Mouse (Mus musculus) Patski (cell line): ENCODE data around the gene Uri1. TPM values are rescaled to one million over a fixed set of nuclear protein-coding genes. Genes with fewer than 3 reads are reported as not detected.

Source experiments
- ATAC-seq: fragments of 100-300 bp; one replicate; pipeline ENCODE4 v1.8.0; 2021
- CTCF ChIA-PET: fragments of 350-600 bp; sonication (Branson Sonifier 250); formaldehyde crosslinking; loops from one replicate; lab custom pipeline; 2022; ENCODE audit warnings: inconsistent platforms; lab: Charles Lee
- POLR2A ChIA-PET: fragments of 350-600 bp; sonication (Branson Sonifier 250); formaldehyde crosslinking; loops from one replicate; lab custom pipeline; 2022; ENCODE audit warnings: antibody characterized with exemption, inconsistent platforms; lab: Charles Lee
- DNase-seq: peaks from one replicate; pipeline ENCODE4 v3.0.0-alpha.2; 2011; ENCODE audit warnings: low read depth, low spot score
- H3K27me3 ChIP-seq: fragments of 371-371 bp; one replicate; pipeline ENCODE4 v1.5.1; 2021
- CTCF ChIP-seq: fragments of 100-300 bp; IDR thresholded peaks from one replicate; pipeline ENCODE4 v1.5.1; 2021
- in situ Hi-C: fragments of 300-500 bp; cut with MboI; formaldehyde crosslinking; loops from 3 replicates; pipeline ENCODE4 v1.11.1; 2018; ENCODE audit warnings: low pct_unique_long_range_greater_than_20kb, mixed read lengths
- polyA plus RNA-seq: library from polyadenylated mRNA; unstranded; gene quantifications from one replicate; pipeline ENCODE4 v1.2.3, GENCODE M21; 2021

Gene Uri1
- polyA plus RNA-seq, 1 experiment from 2014 or later = 46.6 TPM

- TF ChIP-seq CTCF = no peak
- ATAC-seq (no peak), DNase-seq (no peak)
- in situ Hi-C loops = no loop called here
- ChIA-PET CTCF (no interaction called here), POLR2A (no interaction called here)
- no peaks in the 10 kb centered on the region for H3K27me3 ChIP-seq
Observed at GRCm38 (mm10) chr7:37931631-37932030, 91.7 kb downstream of the Uri1 start.

- ATAC-seq = peak; percentile 55
- in situ Hi-C loops = no loop called here
- CTCF ChIA-PET = no interaction called here
- POLR2A ChIA-PET = interaction anchor here (0.6 kb wide), 1 partner anchor 566 kb away, joined by 3 read pairs; no protein-coding TSS in a partner anchor
- no peaks in the 10 kb centered on the region for H3K27me3 ChIP-seq
- DNase-seq = peak; percentile 34
- no peak for TF ChIP-seq CTCF
Observed at GRCm38 (mm10) chr7:37929738-37930137, 93.6 kb downstream of the Uri1 start.

- peaks cover 3% of the 10 kb centered on the region for H3K27me3 ChIP-seq
- ATAC-seq = no peak
- ChIA-PET CTCF (no interaction called here), POLR2A (no interaction called here)
- no peak for TF ChIP-seq CTCF
- in situ Hi-C loops = no loop called here
- no peak for DNase-seq
Observed at GRCm38 (mm10) chr7:37922999-37923398, 100.4 kb downstream of the Uri1 start.

GRCm38 (mm10) chr7:37921681-37922430, 101.5 kb downstream of the Uri1 start:
- no peak for TF ChIP-seq CTCF
- CTCF ChIA-PET = interaction anchor here (0.6 kb wide), 1 partner anchor 14 kb away, joined by 3 read pairs; no protein-coding TSS in a partner anchor
- ATAC-seq (no peak), DNase-seq (no peak)
- H3K27me3 ChIP-seq = peaks cover 3% of the 10 kb centered on the region
- in situ Hi-C loops = no loop called here
- POLR2A ChIA-PET = interaction anchor here (0.7 kb wide), 1 partner anchor 100 kb away, joined by 3 read pairs; no protein-coding TSS in a partner anchor

- TF ChIP-seq CTCF = no peak
- ChIA-PET POLR2A (interaction anchor here (0.5 kb wide), 1 partner anchor 147 kb away, joined by 4 read pairs; no protein-coding TSS in a partner anchor), CTCF (no interaction called here)
- ATAC-seq (no peak), DNase-seq (no peak)
- H3K27me3 ChIP-seq = peaks cover 3% of the 10 kb centered on the region
- in situ Hi-C loops = no loop called here
Observed at GRCm38 (mm10) chr7:37918926-37919325, 104.4 kb downstream of the Uri1 start.

- CTCF ChIA-PET = no interaction called here
- no peak for DNase-seq
- in situ Hi-C loops = no loop called here
- no peak for ATAC-seq
- TF ChIP-seq CTCF = no peak
- H3K27me3 ChIP-seq = no peaks in the 10 kb centered on the region
- POLR2A ChIA-PET = no interaction called here
Observed at GRCm38 (mm10) chr7:37916762-37917439, 106.5 kb downstream of the Uri1 start.

- ATAC-seq (no peak), DNase-seq (no peak)
- in situ Hi-C loops = no loop called here
- H3K27me3 ChIP-seq = no peaks in the 10 kb centered on the region
- CTCF ChIA-PET = no interaction called here
- no peak for TF ChIP-seq CTCF
- POLR2A ChIA-PET = no interaction called here
Observed at GRCm38 (mm10) chr7:37911802-37912122, 111.6 kb downstream of the Uri1 start.

GRCm38 (mm10) chr7:37911114-37911801, 112.1 kb downstream of the Uri1 start:
- ATAC-seq (no peak), DNase-seq (no peak)
- no peaks in the 10 kb centered on the region for H3K27me3 ChIP-seq
- CTCF ChIA-PET = no interaction called here
- POLR2A ChIA-PET = no interaction called here
- no peak for TF ChIP-seq CTCF
- in situ Hi-C loops = no loop called here

- no peak for TF ChIP-seq CTCF
- no peak for DNase-seq
- in situ Hi-C loops = no loop called here
- ATAC-seq = no peak
- ChIA-PET CTCF (no interaction called here), POLR2A (no interaction called here)
- peaks cover 4% of the 10 kb centered on the region for H3K27me3 ChIP-seq
Observed at GRCm38 (mm10) chr7:37910161-37910560, 113.2 kb downstream of the Uri1 start.

Other genes starting within 250 kb of the Uri1 start
- gene Zfp536, start 249.9 kb downstream of the Uri1 start, polyA plus RNA-seq = 8.0 TPM
- 17.9 TPM for gene Ccne1, start 84.0 kb upstream of the Uri1 start, polyA plus RNA-seq
- 25.0 TPM for gene 1600014C10Rik, start 159.7 kb upstream of the Uri1 start, polyA plus RNA-seq
- 18.4 TPM for gene Plekhf1, start 204.5 kb upstream of the Uri1 start, polyA plus RNA-seq
- gene Pop4, start 247.9 kb upstream of the Uri1 start, polyA plus RNA-seq = 38.8 TPM